Comparison of ENCODE assay signal across 12 mouse cellular contexts in genomic region chr7:123411109-123411508, GRCm38 (mm10). TPM values are rescaled to one million over a fixed set of nuclear protein-coding genes. Genes with fewer than 3 reads are reported as not detected.
A peak's percentile ranks its signal among the peaks of the same experiment; 100 is the strongest.
DNase-seq lines count a peak whose midpoint lies in the region; ATAC-seq and TF ChIP-seq lines count a peak whose summit lies in the region.
"Had no signal": no experiment of that assay in that cellular context is flagged by ENCODE, and none has a peak within 500 bp of the region (broad histone marks: within the 10 kb centered on the region; RNA-seq: fewer than 3 reads in every experiment).

No protein-coding gene starts in this region.

- TF ChIP-seq CTCF in gastrocnemius, adult 2 months (IDR thresholded peaks at IDR 0.05) = no peak
- TF ChIP-seq CTCF in lung, adult 2 months (IDR thresholded peaks at IDR 0.05; ENCODE audit: insufficient read depth, low read length) = no peak

- intact Hi-C loops in gastrocnemius, adult 2 months (cut with DNase I) = no loop called here
- intact Hi-C loops in gastrocnemius, postnatal 36 days (cut with DNase I) = loop anchor here (5.0 kb wide), 1 partner anchor 36 kb away; no protein-coding TSS in a partner anchor

- no peak for ATAC-seq in megakaryocyte-erythroid progenitor cell, adult 5-6 weeks (replicated peaks; ENCODE audit: low FRiP score, low TSS enrichment, poor library complexity, severe bottlenecking)

- H3K4me3 ChIP-seq in gastrocnemius, adult 2 months = no peak overlapping the region
- H3K4me3 ChIP-seq in lung, adult 2 months (replicated peaks; ENCODE audit: extremely low read depth, low read depth, low read length) = no peak overlapping the region
- H3K4me3 ChIP-seq: hindbrain, embryonic 12.5 days; lung, embryonic 15.5 days; neural tube, embryonic 13.5 days had no signal

- no peak overlapping the region for H3K27ac ChIP-seq in gastrocnemius, adult 2 months
- H3K27ac ChIP-seq: hindbrain, embryonic 12.5 days; lung, embryonic 15.5 days; neural tube, embryonic 13.5 days had no signal

- peak; percentile 38 for DNase-seq in gastrocnemius, adult 2 months
- no peak for DNase-seq in gastrocnemius, postnatal 10 days
- peak; percentile 70 for DNase-seq in 3134 (ENCODE audit: extremely low read depth, insufficient read length, low spot score)
- DNase-seq in adrenal gland, postnatal 36 days = peak; percentile 60 to 70
- peak; percentile 27 for DNase-seq in lung, adult 2 months
- no peak for DNase-seq in spleen, adult 18-20 months
- no peak for DNase-seq in gastrocnemius, postnatal 36 days
- DNase-seq: kidney, postnatal 36 days had no signal

- WGBS in lung, adult 2 months = 61% methylated on average over 1 of the region's 1 CpGs

- no peaks in the 10 kb centered on the region for H3K4me1 ChIP-seq in lung, adult 2 months (ENCODE audit: control insufficient read depth, insufficient read depth, low read length)
- H3K4me1 ChIP-seq: hindbrain, embryonic 12.5 days; lung, embryonic 15.5 days; neural tube, embryonic 13.5 days had no signal

- no peak for TF ChIP-seq POLR2A in lung, adult 2 months (IDR thresholded peaks at IDR 0.05; ENCODE audit: borderline replicate concordance, extremely low read depth, low read depth, low read length)

RNA-seq across cellular contexts. Expression of gene Arhgap17, which starts 41.4 kb away (rescaled TPM):
- total RNA-seq in gastrocnemius, adult 2 months (2021) = 10 to 100 TPM; 16.4 to 18.5 TPM
- 10 to 100 TPM; 18.6 to 31.9 TPM for total RNA-seq in gastrocnemius, postnatal 10 days (2021)
- 10 to 100 TPM; 57.7 to 73.3 TPM for total RNA-seq in adrenal gland, postnatal 36 days (2021)
- polyA plus RNA-seq in lung, adult 2 months (2012; rRNA removed) = 28.5 and 35.3 TPM in 2 replicates
- 17.8 and 30.5 TPM in 2 replicates for total RNA-seq in megakaryocyte-erythroid progenitor cell, adult 5-6 weeks (2014; fragmentation: Nextera tagmentation)
- 12.6 and 16.5 TPM in 2 replicates for total RNA-seq in megakaryocyte-erythroid progenitor cell, adult 5-6 weeks (2017)
- 10 to 100 TPM; 13.5 to 15.9 TPM for total RNA-seq in gastrocnemius, postnatal 36 days (2021)

RNA-seq across cellular contexts. Expression of gene Lcmt1, which starts 41.5 kb away (rescaled TPM):
- total RNA-seq in gastrocnemius, adult 2 months (2021) = 10 to 100 TPM; 28.5 to 28.8 TPM
- 10 to 100 TPM; 29.4 to 29.7 TPM for total RNA-seq in gastrocnemius, postnatal 10 days (2021)
- total RNA-seq in adrenal gland, postnatal 36 days (2021) = 10 to 100 TPM; 24.9 to 29.4 TPM
- 15.2 and 17.8 TPM in 2 replicates for polyA plus RNA-seq in lung, adult 2 months (2012; rRNA removed)
- 36.2 and 57.0 TPM in 2 replicates for total RNA-seq in megakaryocyte-erythroid progenitor cell, adult 5-6 weeks (2014; fragmentation: Nextera tagmentation)
- 42.8 and 43.3 TPM in 2 replicates for total RNA-seq in megakaryocyte-erythroid progenitor cell, adult 5-6 weeks (2017)
- total RNA-seq in gastrocnemius, postnatal 36 days (2021) = 10 to 100 TPM; 23.0 to 29.8 TPM

RNA-seq across cellular contexts. Expression of gene Aqp8, which starts 51.0 kb away (rescaled TPM):
- total RNA-seq in gastrocnemius, adult 2 months (2021) = not detected
- not detected for total RNA-seq in gastrocnemius, postnatal 10 days (2021)
- not detected for total RNA-seq in adrenal gland, postnatal 36 days (2021)
- 0.13 and 2.1 TPM in 2 replicates for polyA plus RNA-seq in lung, adult 2 months (2012; rRNA removed)
- total RNA-seq in megakaryocyte-erythroid progenitor cell, adult 5-6 weeks (2014; fragmentation: Nextera tagmentation) = not detected in 2 replicates
- total RNA-seq in megakaryocyte-erythroid progenitor cell, adult 5-6 weeks (2017) = not detected in 2 replicates
- not detected for total RNA-seq in gastrocnemius, postnatal 36 days (2021)
- polyA plus RNA-seq: lung, embryonic 15.5 days; neural tube, embryonic 13.5 days had no signal

Comparison
In these comparisons a context has a peak if more than half of its experiments do, and no peak if none do; other contexts are left out.
1. DNase-seq: peak in gastrocnemius, adult 2 months (single experiment), 3134 (single experiment), adrenal gland, postnatal 36 days (2 of 2) and lung, adult 2 months (single experiment); none in gastrocnemius, postnatal 10 days (single experiment), spleen, adult 18-20 months (0 of 2) and gastrocnemius, postnatal 36 days (0 of 2).